Mouse (Mus musculus) erythroblast, embryonic 14.5 days (primary cell): ENCODE measurements around the gene Kcnk10.

Source experiments
- GATA1 ChIP-seq: IDR thresholded peaks from 2 replicates; pipeline ENCODE4 v1.6.1; 2012; ENCODE audit warnings: low read length, inconsistent platforms, mixed read lengths
- TAL1 ChIP-seq: IDR thresholded peaks from 3 replicates; pipeline ENCODE4 v1.6.1; 2012; ENCODE audit warnings: low read length, inconsistent platforms, mixed read lengths

DNA sequence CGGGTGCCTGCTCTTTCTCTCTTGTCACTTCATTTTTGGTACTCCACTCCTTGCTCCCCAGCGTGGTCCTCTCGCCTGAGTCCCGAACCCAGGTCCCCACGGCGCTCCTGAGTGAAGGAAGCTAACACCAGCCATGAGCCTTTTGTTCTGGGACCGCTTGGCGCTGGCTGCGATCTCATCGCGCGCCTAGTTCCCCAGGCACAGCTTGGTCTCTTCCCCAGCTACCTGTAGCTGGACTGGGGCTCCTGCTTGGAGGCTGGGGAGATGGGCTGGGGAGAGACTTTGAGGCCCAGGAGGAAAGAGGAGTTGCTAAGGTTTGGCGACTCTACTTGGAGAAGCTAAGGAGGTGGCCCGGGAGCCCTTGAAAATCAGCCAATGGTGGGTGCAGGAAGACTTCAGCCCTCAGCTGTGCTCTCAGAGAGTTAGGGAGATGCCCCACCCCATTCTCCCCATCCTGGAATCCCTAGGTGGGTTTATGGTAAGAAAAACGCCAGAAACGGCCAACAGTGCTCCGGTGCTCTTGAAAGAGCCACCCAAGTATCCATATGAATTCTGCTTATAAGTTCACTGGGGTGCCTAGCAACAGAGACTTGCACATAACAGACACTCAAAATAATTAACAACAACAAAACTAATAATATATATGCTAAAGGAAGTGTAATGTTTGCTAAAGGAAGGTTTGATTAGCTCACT, 2.8 kb downstream of the Kcnk10 start:
- no peak for TF ChIP-seq GATA1
- no peak for TF ChIP-seq TAL1
